In genomic region chr9:10904616-10905363, GRCm38 (mm10) we compare ENCODE assay signal across 11 mouse cellular contexts. TPM values are rescaled to one million over a fixed set of nuclear protein-coding genes. Genes with fewer than 3 reads are reported as not detected.
DNase-seq lines count a peak whose midpoint lies in the region; ATAC-seq lines count a peak whose summit lies in the region.
"Had no signal": no experiment of that assay in that cellular context is flagged by ENCODE, and none has a peak within 500 bp of the region (broad histone marks: within the 10 kb centered on the region; RNA-seq: fewer than 3 reads in every experiment).

Gene Cntn5, minus strand, starts transcription at chr9:10904775.

- no peak within 1 kb of the TSS for H3K27ac ChIP-seq in heart, embryonic 11.5 days (ENCODE audit: low read depth, low read length)

- peaks cover 7% of the 10 kb centered on the region; the same call in 1 of the 2 replicates for H3K27me3 ChIP-seq in heart, embryonic 11.5 days (ENCODE audit: control insufficient read depth, insufficient read depth, low read length)

- H3K9me3 ChIP-seq in heart, embryonic 11.5 days (replicated peaks; ENCODE audit: control insufficient read depth, low read length): no peaks in the 10 kb centered on the region

- intact Hi-C loops in left cerebral cortex, postnatal 14 days (cut with DNase I): loop anchor here (5.0 to 10.0 kb wide), 3 partner anchors 590 to 1973 kb away; no protein-coding TSS in a partner anchor

- no peak within 1 kb of the TSS for H3K9ac ChIP-seq in heart, embryonic 11.5 days (ENCODE audit: low read depth, low read length)

- 0 out of 2 replicates have a peak, but pooled peaks have one; percentile 22 for ATAC-seq in heart, embryonic 11.5 days (replicated peaks; ENCODE audit: insufficient number of reproducible peaks, low FRiP score, low TSS enrichment)

- peak within 1 kb of the TSS; percentile 65 for H3K4me2 ChIP-seq in heart, embryonic 11.5 days

- H3K36me3 ChIP-seq in heart, embryonic 11.5 days (ENCODE audit: control insufficient read depth, insufficient read depth, low read length): no peaks in the 10 kb centered on the region

- H3K4me3 ChIP-seq in heart, embryonic 11.5 days (ENCODE audit: low read depth, low read length): peak within 1 kb of the TSS; percentile 34
- H3K4me3 ChIP-seq: erythroblast, embryonic 14.5 days had no signal

- no peaks in the 10 kb centered on the region for H3K4me1 ChIP-seq in heart, embryonic 11.5 days (ENCODE audit: control insufficient read depth, insufficient read depth, low read length)

- 3% methylated on average over 28 of the region's 28 CpGs for WGBS in heart, embryonic 11.5 days (ENCODE audit: insufficient replicate concordance)

- no peak for DNase-seq in heart, adult 9 months (ENCODE audit: low spot score in 2 of 2)
- DNase-seq in cerebellum, adult 8-10 months: peak; percentile 16
- peak; percentile 63 to 74 for DNase-seq in frontal cortex, postnatal 10 days (ENCODE audit: low spot score in 2 of 2)
- peak; percentile 75 to 79 for DNase-seq in left cerebral cortex, postnatal 14 days (ENCODE audit: low spot score in 2 of 2)
- peak; percentile 64 for DNase-seq in retina, postnatal 1 day
- no peak for DNase-seq in gastrocnemius, postnatal 10 days
- no peak for DNase-seq in heart, postnatal 4 days

RNA-seq across cellular contexts. Expression of gene Cntn5, which starts in this region (rescaled TPM):
- 0.20 TPM in 1 of 2 replicates, not detected in the other for polyA plus RNA-seq in heart, embryonic 11.5 days (2014; fragmentation: Nextera tagmentation; extraction: Ambion mirVana)
- 10 to 100 TPM; 24.8 to 26.1 TPM for total RNA-seq in left cerebral cortex, postnatal 14 days (2021)
- under 1 TPM; 0.09 to 0.11 TPM for total RNA-seq in gastrocnemius, postnatal 10 days (2021)
- under 1 TPM; 0.10 to 0.16 TPM for total RNA-seq in heart, postnatal 4 days (2021)
- polyA plus RNA-seq: C2C12; erythroblast, embryonic 14.5 days; spleen, adult 2 months had no signal

Comparison
In these comparisons a context has a peak if more than half of its experiments do, and no peak if none do; other contexts are left out.
1. RNA of gene Cntn5 (total RNA-seq): 24.8 to 26.1 TPM in left cerebral cortex, postnatal 14 days; 0.10 to 0.16 TPM in heart, postnatal 4 days and 0.09 to 0.11 TPM in gastrocnemius, postnatal 10 days; every median in the first group is over 10 times any median in the second.
2. Peak in ATAC-seq, H3K4me3 ChIP-seq and H3K4me2 ChIP-seq in heart, embryonic 11.5 days; RNA of the gene not detected or under 1 TPM.
3. DNase-seq: peak in cerebellum, adult 8-10 months (single experiment), frontal cortex, postnatal 10 days (2 of 2), left cerebral cortex, postnatal 14 days (2 of 2) and retina, postnatal 1 day (single experiment); none in heart, adult 9 months (0 of 2), gastrocnemius, postnatal 10 days (single experiment) and heart, postnatal 4 days (single experiment).